Mouse (Mus musculus) cortical plate, adult 2 months (tissue): ENCODE results near the gene Rfx1.

Experiments used
- CTCF ChIP-seq: fragments of 200-500 bp; IDR thresholded peaks from 2 replicates; pipeline ENCODE4 v1.5.1; 2011; ENCODE audit warnings: mild to moderate bottlenecking, control low read depth, low read length; ENCODE audit not compliant: insufficient read depth; ENCODE audit errors: extremely low read depth
- POLR2A ChIP-seq: fragments of 200-500 bp; IDR thresholded peaks from 2 replicates; pipeline ENCODE4 v1.6.1; 2011; ENCODE audit warnings: mild to moderate bottlenecking, low read length, control low read depth; ENCODE audit not compliant: insufficient read depth; ENCODE audit errors: extremely low read depth

DNA sequence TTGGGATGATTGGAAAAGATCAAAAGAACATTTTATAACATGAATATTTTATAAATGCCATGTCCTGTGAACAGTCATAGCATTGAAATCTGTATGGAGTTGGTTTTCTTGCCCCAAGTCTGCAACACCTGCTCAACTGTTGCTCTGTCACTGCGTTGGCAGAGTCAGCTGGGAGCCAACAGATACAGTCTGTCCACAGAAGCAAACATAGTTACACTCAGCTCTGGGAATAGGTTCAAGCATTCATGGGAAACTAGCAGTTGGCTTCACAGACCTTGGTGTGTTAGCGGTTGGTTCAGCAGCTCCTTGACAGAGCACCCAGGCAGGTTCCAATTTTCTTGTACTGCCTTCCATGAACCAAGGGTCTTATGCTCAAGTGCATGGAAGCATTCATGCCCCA, 4.0 kb downstream of the Rfx1 start:
- TF ChIP-seq CTCF (no peak), POLR2A (0 out of 2 replicates have a peak, but pooled peaks have one; percentile 27)
